Mouse (Mus musculus): ENCODE measurements around the gene Shb.

Gene Shb

DNA sequence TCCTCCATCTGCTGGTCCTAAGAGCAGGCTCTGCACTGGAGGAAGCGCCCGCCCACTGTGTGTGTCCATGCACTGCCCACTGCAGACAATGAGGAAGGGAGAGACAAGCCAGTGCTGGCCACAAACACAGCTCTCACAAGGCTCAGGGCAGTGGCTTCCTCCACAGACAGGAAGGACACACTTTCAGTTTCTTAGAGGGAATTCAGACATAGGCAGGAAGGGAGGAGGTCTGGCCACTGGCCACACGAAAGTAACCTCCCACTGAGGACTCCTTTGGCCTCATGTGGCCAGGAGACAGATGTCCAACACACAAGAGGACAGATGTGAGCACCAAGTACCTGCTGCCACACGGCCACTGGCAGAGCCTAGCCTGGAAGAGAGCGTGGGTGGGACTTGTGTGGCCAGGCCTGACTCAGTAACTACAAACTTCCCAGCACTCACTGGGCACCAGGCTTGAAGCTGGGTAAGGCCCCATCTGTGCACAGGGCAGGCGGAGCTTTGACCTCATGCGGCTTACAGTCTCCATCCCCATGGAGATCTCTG lies 79.6 kb downstream of the Shb start:
- peak; percentile 28 to 42 for DNase-seq (ENCODE audit: low spot score in 2 of 2)

DNA sequence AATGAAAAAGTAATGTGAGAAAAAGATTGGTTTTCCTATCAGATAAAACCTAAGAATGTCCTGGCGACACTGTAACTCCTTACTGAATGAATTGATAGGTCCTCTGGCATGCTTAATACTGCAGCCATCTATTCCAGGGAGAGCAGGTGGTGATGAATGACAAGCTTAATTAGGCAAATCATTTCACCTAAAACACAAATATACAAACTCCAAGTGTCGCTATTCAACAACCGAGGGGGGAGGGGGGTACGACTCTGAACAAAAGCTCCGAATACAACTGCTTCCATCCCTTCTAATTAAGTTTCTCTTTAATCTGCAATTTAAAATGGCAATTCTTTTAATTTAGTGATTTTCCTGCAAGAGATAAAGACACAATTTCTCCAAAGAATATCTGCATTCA lies 83.3 kb downstream of the Shb start:
- no peak for DNase-seq (ENCODE audit: low spot score in 2 of 2)

DNA sequence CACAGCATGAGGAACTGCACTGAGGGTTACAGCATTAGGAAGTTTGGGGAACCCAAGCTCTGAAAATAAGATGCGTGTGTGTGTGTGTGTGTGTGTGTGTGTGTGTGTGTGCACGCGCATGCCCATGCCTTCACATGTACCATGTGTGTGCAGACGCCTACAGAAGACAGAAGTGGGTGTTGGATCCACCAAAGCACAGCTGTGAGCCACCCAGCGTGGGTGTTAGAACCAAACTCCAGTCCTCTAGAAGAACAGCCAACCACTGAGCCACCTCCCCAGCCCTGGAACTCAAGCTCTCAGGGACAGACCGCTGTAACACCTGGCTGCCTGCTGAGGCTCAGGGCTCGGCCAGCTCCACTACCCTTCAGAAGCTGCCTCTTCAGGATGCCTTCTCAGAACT lies 83.8 kb downstream of the Shb start:
- DNase-seq (ENCODE audit: low spot score in 2 of 2): no peak

DNA sequence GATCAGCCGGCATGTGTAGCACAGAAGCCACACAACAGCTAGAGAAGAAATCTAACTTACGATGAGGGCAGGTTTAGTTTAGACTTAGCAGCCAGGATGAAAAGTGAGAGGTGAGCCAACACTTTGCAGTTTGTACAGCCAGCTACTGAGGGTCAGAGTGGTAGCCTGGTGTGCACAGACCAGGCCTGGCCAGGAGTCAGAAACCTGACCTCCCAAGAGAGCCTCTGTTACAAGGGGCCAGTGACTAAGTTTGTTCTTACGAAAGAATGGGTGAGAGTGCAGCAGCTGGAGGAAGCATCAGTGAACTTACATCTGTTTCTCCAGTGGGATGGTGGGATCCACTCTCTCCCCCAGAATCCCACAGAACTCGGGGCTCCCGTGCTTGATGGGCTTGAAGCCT lies 85.1 kb downstream of the Shb start:
- DNase-seq (ENCODE audit: low spot score in 2 of 2): no peak

DNA sequence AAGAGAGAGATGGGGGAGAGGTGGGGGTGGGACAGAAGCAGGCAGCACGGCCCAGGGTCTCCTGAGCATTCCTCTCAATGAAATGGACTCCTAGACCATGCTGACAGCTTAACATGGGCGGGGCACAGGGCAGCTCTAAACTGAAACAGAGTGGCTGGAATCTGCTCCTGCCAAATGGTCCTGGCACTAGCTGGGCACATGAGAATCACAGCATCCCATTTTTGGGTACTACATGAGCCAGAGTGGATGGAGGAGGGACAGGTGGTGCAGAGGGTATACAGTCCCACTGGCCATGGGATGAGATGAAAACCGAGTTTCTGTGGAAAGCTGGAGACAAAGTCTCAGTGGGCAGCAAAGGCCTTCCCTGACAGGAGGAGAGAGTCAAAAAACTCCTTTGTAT lies 87.0 kb downstream of the Shb start:
- DNase-seq (ENCODE audit: low spot score in 2 of 2): no peak

DNA sequence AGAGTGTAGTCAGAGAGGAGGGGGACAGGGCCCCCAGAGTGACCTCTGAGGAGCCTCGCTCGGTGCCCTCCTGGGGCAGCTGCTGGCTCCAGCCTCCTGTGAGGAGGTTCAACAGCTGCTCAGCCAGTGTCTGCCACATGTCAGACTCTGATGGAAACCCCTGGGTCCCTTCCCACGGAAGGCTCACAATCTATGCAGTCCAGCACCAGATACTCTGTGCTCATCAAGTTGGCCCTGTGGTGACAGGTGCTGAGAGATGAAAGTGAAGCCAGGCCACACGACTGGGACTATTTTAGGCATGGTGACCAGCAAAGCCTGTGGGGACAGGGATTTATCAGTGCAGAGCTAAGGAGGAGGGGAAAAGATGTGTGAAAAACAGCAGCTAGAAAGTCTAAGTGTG lies 87.5 kb downstream of the Shb start:
- DNase-seq (ENCODE audit: low spot score in 2 of 2): no peak

DNA sequence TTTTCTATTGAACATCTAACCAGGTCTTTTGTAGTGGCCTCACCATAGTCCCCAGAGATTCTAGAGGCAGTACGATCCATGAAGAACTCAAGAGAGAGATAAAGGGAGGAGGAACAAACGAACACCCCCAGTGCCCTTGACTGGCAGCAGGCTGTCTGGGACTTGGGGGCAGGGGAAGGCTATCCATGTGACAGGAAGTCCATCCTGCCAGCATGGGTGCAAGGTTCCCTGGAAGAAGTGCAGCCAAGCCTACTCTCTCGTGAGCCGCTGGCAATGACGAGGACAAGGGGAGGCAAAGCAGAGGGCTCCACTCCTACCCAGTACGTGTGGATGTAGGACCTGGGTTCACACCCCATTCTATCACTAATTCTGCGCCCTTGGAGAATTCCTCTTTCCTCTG lies 88.6 kb downstream of the Shb start:
- DNase-seq (ENCODE audit: low spot score in 2 of 2): no peak

DNA sequence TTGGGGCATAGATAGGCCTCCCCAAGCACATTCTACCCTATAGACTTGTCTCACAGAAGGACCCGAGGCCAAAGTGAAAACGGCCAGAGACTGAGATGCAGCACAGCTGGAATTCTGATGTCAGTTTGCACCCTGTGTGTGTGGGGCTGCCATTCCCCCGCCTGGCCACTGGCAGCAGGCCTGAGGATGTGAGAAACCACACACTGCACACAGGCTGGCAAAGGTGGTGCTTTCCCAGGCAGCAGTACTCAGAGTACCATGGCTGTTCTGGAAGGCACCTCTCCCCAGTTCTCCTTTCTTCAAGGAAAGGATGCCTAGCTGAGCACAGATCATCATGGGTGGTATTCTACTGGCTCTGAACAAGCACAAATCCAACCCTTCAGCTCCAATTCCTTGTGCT lies 90.0 kb downstream of the Shb start:
- no peak for DNase-seq (ENCODE audit: low spot score in 2 of 2)

DNA sequence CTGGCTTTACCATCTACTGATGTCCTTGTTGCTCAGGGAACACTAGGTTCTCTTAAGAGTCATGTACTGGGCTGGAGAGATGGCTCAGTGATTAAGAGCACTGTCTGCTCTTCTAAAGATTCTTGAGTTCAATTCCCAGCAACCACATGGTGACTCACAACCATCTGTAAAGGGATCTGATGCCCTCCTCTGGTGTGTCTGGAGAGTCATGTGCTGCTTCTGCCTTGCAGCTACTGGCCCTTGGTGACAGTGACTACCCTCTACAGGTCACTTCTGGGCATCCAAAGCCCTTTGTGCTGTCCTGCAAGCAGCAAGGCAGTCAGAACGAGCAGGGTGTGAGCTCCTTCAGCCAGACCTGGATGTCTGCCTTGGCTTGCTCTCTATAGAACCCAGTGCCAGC lies 90.5 kb downstream of the Shb start:
- DNase-seq (ENCODE audit: low spot score in 2 of 2): no peak

DNA sequence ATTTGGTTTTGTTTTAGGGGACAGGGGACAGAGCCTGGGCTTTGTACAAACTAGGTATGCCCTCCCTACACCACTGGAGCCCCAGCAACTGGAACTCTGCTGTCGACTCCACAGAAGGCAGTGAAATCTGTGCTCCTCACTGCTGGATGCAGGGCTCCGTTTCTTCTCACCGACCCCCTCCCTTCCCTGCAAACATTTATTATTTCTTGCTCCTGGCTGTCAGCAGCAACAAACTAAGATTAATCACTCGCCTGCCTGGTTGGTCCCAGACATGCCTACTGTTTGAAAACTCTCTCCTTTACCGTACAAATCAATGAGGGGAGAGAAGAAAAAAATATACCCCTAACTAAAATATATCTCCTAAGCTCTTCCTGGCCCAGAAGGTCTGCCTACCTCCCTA lies 93.0 kb downstream of the Shb start:
- no peak for DNase-seq (ENCODE audit: low spot score in 2 of 2)

DNA sequence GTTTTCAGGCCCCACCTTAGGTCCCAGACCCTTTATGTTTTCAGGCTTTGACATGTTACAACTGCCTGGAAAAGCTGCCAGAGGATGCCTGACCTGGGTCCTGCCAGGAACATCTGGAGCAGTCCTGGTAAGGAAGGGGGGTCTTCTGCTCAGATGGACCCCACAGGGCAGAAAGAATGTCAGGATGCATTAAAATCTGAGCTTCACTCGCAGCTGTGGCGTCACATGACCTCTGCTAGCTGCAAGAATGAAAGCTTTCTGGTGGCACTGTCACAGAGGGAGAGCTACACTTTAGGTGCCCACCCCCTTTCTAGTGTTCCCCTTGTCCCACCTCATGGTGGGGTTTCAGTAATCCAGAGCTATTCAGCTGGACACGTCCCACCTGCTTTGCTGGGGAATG lies 95.3 kb downstream of the Shb start:
- DNase-seq (ENCODE audit: low spot score in 2 of 2): no peak

DNA sequence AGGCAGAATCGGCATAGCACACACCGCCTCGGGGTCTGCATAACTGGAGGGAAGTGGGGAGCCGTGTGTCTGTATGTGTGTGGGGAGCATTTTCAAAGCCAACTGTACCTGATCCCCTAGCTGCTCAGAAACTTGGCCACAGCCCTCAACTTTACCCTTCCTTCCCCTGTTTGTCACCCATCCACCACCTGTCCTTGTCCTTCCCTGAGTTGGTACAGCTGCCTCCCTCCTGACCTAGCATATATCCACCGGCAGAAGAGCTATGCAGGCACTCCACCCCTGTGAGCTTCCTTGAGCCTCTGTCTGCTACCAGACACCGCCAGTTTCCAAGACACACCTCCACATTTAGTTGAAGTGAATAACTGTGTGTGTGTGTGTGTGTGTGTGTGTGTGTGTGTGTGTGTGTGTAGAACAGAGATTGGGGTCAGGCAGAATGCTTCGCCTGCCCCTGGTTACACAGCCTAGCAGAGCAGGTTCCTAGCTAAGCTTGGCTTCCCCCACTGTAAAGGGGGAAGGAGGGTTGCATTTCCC lies 95.8 kb downstream of the Shb start:
- no peak for DNase-seq (ENCODE audit: low spot score in 2 of 2)

DNA sequence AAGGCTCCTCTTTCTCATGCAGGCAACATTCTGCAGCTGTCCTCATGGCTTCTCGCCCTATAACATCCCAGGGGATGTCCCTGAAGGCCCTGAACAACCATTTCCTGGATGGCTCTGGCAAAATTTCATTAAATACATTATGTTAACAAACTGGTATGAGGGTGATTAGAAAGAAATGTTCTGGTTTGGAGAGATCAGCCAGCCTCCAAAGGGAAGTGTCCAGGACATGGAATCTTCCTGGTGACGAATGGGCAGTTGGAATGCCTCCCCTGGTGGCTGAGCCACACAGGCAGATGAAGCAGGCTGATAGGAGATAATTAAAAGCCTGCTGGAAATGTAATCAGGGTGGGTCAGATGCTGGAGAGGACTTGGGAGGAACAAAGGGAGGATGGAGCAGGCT lies 96.4 kb downstream of the Shb start:
- no peak for DNase-seq (ENCODE audit: low spot score in 2 of 2)

DNA sequence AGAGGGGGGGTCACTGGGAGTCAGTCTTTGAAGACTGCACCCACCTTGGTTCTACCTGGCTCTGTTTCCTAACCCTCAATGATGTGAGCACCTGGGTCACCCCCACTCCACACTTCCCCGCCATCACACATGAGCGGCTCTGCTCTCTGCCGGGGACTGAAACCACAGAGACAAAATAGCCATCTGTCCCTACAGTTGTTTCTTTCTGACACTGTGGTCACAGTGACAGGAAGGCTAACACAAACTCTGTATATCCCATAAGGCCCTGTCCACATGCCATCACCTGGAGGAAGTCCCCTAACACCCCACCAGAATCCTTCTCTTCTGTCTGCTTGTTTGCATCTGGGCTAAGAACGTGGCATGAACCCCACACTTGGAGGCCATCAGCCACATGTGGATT lies 97.6 kb downstream of the Shb start:
- DNase-seq (ENCODE audit: low spot score in 2 of 2): no peak

DNA sequence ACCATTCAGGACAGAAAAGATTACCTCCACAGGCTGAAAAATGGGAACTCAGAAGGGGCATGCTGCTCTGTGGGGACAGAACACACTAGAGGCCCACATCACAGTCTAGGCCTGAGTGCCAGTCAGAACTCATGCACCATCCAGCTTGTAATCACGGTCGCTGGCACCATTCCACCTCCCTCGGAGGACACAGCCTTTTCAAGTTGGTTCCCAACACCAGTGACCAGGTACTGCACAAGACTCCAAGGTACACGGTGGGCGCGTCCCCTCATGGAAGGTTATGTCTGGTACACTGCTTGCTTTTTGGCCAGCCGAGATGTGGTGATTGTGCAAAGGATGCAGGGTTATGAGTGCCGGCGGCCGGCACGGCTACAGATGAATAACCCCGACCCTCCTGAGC lies 98.2 kb downstream of the Shb start:
- DNase-seq (ENCODE audit: low spot score in 2 of 2): no peak

DNA sequence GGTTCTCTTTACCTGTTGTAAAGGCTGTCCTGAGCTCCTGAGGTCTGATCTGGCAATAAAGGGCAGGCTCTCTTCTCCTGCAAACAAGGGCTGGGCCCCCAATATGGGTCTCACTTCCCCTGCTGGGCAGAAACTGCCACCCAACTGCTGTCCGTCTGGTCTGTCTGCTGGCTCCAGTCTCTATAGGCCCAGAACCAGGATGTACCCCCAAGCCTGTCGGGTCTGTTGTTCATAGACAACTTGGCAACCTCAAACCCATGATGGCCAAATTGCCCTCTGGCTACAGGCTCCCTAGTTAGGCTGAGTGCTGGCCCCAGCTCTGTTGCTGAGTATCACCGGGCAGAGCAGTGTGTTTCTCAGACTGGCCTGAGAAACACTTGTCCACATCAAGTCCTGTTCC lies 100.5 kb downstream of the Shb start:
- no peak for DNase-seq (ENCODE audit: low spot score in 2 of 2)

DNA sequence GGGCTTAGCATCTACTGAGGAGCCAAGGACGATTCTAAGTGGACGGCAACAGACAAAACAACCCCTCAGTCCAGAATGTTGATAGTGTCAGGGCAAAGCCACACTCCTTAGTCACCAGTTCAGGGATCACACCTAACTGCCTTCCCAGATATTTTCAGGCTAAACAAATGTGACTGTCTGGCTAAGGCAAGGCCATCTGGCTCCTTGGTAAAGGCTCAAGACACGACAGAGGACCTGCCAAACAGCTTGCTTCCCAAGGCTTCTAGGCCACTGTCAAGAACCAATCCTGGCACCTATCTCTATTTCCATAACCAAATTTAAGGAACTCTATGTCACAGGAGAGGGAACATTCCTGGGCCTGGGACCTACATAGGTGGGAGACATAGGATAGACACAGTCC lies 101.0 kb downstream of the Shb start:
- DNase-seq (ENCODE audit: low spot score in 2 of 2): no peak

DNA sequence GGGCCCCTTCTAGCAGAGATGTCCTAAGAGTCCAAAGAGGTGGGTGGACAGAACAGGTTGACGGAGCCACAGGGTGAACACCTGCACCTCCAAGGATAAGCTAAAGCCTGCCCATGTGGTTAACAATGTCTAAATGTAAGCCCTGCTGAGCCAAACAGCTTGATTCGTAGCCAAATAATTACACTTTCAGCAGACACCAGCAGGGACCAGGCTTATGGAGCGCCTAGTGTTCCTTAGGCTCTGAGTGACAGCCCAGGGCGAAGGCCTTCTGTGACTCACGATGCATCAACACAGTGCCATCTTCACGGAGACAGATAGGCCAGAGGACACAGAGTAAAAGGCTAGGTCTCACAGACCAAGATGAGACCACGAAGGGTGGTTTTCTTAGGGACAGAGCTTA lies 102.8 kb downstream of the Shb start:
- DNase-seq (ENCODE audit: low spot score in 2 of 2): no peak

DNA sequence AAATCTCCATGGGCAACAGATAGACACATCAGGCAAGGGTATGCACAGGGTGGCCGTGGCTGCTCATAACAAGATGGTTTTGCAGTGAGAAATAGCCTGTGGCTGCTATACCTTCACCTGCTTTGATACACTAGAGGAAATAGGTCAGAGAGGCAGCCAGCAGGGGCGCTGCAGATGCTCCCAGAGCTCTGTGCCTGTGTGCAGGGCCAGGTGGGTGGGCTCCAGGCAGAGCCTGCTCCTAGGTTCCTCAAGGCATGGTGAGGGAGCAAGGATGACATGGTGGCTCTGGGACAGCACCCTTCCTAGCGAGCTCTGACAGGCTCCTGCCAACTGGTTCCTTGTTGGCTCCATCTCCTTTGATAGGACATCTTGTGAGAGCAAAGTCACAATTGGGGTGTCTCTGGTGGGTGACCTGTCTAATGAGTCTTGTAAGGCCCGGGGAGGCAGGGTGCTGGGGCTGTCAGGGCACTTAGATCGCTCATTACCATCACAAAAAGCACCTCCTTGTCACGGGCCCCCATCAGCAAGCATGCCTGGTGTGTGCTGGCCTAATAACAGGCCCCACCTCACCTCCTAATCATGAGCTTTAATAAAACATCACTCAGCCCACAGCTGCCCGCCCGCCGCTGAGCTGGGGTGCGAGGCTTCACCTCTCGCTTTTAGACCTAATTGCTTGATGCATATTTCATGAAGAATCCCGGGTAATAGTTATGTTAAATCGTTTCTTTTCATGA lies 105.4 kb downstream of the Shb start:
- DNase-seq (ENCODE audit: low spot score in 2 of 2): no peak

DNA sequence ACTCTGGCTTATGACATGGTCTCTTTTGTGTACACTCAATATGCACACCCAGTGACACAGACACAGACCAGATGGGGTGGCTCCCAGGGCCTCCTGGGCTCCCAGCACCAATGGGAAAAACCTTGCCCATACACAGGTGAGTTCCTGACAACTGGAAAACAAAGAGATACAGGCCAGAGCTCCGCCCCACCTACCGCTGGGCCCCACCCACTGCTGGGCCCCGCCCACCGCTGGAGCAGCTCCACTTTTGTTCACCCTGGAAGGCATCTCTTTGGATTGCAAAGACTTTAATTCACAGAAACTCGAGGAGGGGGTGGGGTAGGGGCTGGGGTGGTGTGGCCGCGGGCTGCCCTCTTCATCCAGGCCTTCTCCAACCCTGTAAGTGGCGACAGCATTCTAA lies 108.9 kb downstream of the Shb start:
- no peak for DNase-seq (ENCODE audit: low spot score in 2 of 2)

DNA sequence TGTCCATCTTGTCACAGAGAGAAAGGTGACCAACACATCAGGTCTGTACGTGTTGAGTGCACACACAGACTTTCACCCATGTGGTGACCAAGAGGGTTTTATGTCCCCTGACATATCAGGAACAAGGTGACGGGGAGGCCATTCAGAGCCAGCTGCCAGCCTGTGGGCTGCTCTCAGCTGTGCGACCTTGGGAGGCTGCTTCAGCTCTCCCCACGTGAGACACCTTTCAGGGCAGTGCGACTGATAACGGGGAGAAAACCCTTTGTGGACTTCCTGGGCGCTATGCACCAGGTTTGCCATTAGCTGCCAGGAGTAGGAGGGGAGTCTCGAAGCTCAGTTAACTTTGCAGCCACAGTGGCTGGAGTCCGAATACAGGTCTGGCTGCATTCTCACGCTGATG lies 109.6 kb downstream of the Shb start:
- DNase-seq (ENCODE audit: low spot score in 2 of 2): no peak

DNA sequence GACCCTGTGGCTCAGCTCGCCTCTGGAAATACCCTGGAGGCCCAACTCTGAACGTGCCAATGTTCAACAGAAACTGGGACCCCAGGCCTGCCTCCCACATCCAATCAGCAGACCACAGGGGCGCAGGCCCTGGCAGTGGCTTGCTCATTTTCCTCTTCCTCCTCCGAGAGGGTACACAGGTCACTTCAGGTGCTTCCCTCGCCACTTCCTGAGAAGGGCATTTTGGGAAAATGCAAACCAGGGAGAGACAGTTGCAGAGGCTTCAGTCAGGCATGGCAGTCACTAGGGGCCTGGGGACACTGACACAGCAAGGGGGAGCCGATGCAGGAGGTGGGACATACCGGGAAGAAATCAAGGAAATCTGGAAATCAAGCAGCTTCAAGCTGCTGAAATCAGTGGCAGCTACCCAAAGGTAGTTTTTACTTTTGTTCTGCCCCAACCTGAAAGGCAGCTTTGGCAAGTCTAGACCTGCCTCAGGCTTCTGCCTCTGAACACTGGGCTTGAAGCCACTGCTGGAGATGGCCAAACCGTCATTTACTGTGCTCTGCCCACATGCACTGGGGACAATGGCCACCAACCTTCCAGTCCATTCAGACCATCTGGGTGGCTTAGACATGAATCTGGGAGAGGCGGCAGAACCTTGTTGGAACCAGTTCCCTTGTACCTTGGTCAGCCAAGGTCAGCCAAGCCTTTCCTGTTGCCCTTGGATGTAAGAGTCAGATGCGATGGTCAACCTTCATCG lies 110.6 kb downstream of the Shb start:
- no peak for DNase-seq (ENCODE audit: low spot score in 2 of 2)

DNA sequence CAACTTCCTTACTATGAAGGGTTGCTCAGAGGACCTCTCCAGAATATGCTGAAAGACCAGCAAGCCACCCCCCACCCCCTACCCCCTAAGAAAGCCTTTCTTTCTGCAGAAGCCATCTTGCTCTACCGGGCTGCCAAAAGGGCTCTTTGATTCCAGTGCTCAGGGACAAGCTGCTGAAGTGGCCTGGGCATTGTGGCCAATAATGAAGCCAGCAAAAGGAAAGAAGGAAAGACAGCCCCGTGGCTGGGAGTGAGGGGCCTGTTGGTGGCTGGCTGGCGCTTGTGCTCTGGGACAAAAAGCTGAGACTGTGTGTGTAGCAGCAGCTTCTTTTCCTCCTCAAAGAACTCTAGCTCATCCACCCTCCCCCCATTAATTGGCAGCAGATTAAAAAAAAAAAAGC lies 111.5 kb downstream of the Shb start:
- no peak for DNase-seq (ENCODE audit: low spot score in 2 of 2)

Measured in spleen, postnatal 36 days (tissue).